Mouse (Mus musculus) layer of hippocampus, postnatal 36 days (tissue): ENCODE results near the gene Dnaja3. TPM values are rescaled to one million over a fixed set of nuclear protein-coding genes. Genes with fewer than 3 reads are reported as not detected.

Experiments used
- DNase-seq, 2 experiments: peaks; one replicate each; pipeline ENCODE4 v3.0.0; 2022
- total RNA-seq, 2 experiments: library from RNA; stranded (reverse); gene quantifications; 2 replicates each; pipeline ENCODE4 v1.2.3; 2021

Gene Dnaja3
- total RNA-seq, 2 experiments from 2014 or later, result 61.7 to 65.6 TPM

DNA sequence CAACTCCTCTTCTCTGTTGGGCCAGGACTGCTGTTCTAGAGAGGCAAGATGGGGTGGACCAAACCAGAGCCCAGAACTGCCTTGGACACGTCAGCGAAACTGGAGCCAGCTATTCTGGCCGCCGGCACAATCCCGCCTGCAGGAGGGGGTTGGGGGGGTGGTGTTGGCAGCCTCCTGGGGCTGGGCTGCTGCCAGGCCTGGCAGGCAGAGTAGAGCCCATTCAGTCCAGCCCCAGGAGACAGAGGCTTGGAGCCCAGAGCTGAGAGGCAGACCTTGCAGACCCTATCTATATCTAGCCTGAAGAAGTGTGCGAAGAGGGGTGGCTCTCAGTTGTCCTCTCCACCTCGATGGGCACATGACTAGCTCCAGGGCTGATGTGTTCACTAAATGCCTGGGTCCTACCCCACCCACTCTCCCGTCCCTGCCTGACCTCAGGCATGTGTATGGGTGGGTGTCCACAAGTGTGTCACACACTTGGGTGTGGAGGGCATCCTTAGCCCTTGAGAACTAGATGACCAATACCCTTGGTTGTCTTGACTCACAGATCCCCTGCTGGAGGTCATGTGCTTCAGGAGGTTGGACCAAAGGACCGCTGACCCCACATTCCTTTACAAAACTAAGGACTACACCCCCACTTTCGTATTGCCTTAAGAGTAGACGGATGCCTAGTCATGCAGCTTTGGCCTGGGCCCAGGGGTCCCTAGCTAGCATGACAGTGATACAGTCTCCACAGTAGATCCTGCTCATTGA lies 4.1 kb downstream of the Dnaja3 start:
- peak; percentile 85 to 86 for DNase-seq

DNA sequence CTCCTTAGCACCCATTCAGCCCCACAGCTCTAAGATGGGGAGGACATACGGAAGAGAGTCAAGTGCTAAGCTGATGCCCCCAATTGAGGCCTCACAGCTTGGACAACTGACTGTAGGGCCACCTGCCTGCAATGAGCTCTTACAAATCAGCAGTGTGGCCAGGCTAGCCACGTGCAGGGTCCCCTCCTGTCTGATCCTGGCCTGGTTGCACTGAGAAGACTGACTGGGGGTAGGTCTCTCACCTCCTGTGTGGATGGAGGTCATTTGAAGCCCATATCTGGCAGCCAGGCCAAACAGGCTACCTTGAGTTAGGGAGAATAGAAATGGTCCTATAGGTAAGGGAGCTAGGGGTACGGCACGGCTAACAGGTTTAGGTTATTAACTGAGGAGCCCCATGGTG lies 6.1 kb downstream of the Dnaja3 start:
- no peak for DNase-seq

DNA sequence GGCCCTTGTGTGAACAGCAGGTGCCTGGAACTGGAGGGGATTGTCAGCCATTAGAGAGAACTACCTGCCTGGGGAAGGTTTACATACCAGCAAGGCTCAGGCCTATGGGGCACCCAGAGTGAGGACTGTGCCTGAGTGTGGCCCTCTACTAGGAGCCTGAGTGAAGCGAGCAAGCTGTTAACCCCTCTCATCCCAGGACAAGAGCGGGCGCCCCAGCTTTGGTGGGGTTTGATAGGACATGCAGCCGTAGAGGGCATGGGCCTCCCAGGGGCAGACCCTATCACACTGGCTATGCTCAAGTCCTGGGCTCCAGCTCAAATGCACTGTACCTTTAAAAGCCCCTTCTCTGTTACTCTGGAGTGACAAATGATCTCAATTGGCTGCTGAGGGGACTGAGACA lies 7.0 kb downstream of the Dnaja3 start:
- DNase-seq, result no peak

DNA sequence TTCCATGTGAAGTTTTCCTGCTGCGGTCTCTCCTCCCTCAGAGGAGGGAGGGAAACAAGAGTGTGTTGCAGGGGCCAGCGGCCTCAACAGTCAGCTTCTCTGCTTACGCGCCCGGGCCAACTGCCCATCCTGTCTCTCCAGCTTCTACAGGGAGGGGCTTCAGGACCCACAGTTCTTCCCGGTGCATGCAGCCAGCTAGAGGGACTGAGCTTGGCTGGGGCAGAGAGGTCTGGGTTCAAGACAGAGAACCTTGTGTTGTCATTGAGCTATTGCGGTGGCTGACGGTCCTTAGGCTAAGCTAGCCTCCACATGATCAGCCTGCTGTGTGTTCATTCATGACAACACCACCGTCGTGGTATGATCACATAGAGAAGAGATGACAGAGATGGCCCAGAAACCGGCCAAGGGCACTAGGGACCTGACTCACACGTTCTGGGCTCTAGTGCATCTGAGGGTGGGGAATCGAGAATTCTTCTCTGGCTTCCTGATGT lies 7.9 kb downstream of the Dnaja3 start:
- no peak for DNase-seq

DNA sequence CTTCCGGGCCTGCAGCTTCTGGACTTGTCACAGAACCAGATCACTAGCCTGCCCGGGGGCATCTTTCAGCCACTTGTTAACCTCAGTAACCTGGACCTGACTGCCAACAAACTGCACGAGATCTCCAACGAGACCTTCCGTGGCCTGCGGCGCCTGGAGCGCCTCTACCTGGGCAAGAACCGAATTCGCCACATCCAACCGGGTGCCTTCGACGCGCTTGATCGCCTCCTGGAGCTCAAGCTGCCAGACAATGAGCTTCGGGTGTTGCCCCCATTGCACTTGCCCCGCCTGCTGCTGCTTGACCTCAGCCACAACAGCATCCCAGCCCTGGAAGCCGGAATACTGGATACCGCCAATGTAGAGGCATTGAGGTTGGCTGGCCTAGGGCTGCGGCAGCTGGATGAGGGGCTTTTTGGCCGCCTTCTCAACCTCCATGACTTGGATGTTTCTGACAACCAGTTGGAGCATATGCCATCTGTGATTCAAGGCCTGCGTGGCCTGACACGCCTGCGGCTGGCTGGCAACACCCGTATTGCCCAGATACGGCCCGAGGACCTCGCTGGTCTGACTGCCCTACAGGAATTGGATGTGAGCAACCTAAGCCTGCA lies 8.7 kb downstream of the Dnaja3 start:
- no peak for DNase-seq

DNA sequence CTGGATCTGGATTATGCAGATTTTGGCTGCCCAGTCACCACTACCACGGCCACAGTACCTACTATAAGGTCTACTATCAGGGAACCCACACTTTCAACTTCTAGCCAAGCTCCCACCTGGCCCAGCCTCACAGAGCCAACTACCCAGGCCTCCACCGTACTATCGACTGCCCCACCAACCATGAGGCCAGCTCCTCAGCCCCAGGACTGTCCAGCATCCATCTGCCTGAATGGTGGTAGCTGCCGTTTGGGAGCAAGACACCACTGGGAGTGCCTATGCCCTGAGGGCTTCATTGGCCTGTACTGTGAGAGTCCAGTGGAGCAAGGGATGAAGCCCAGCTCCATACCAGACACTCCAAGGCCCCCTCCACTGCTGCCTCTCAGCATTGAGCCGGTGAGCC lies 9.4 kb downstream of the Dnaja3 start:
- no peak for DNase-seq

DNA sequence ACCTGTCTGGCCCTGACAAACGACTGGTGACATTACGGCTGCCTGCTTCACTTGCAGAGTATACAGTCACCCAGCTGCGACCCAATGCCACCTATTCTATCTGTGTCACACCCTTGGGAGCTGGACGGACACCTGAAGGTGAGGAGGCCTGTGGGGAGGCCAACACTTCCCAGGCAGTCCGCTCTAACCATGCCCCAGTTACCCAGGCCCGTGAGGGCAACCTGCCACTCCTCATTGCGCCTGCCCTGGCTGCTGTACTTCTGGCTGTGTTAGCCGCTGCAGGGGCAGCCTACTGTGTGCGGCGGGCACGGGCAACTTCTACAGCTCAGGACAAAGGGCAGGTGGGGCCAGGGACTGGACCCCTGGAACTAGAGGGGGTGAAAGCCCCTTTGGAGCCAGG lies 9.9 kb downstream of the Dnaja3 start:
- DNase-seq, result no peak

DNA sequence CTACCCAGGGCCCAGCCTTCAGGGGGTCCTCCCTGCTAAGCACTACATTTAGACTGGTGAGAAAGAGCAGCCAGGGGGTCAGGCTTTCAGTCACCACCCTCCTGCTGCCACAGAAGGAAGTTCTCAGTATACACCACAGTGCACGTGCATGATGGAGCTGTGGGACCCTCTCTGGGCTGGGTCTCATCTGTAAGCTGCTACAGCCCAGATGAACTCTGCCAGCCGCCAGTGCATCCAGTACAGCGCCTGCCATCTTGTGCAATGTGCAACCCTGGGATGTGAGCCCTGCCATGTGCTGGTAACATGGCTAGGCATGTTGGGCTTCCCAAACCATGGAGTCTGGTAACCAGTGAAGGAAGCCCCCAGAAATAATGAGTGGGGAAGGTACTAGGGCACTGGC lies 10.4 kb downstream of the Dnaja3 start:
- no peak for DNase-seq

DNA sequence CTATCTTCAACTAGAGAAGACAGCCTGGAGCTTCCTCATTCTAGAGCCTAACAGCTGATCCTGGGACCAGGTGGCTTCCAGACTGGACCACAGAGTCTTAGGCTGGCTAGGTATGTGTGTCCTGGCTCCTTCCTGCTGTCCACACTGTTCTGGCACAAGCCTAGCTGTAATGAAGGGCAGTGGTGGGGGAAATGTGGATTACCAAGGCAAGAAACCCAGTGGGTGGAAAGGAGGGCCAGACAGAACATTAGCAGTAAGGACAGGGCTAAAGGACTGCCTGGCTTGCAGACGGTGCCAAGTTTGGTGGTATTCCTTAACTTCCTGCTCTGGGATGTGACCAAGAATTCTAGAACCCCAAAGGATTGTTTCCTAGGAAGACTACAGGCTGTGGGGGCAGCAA lies 11.3 kb downstream of the Dnaja3 start:
- no peak for DNase-seq

DNA sequence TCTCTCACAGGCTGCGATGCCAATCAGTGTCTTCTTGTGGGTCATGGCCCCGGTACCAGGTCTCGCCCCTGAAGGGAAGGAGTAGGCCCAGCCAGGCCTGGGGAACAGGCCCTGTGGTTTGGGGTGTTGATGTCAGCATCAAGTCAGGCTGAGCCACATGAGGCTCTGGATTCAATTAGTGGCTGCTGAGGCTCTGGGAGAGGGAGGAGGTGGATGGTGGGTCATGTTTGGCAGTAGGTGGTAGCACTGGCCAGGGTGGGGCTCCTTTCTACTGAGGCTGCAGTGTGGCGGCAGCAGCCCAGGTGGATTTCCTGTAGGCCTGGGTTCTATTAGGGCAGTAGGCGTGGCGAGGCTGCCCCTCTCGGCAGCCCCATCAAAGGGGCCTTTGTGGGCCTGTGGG lies 11.8 kb downstream of the Dnaja3 start:
- no peak for DNase-seq

DNA sequence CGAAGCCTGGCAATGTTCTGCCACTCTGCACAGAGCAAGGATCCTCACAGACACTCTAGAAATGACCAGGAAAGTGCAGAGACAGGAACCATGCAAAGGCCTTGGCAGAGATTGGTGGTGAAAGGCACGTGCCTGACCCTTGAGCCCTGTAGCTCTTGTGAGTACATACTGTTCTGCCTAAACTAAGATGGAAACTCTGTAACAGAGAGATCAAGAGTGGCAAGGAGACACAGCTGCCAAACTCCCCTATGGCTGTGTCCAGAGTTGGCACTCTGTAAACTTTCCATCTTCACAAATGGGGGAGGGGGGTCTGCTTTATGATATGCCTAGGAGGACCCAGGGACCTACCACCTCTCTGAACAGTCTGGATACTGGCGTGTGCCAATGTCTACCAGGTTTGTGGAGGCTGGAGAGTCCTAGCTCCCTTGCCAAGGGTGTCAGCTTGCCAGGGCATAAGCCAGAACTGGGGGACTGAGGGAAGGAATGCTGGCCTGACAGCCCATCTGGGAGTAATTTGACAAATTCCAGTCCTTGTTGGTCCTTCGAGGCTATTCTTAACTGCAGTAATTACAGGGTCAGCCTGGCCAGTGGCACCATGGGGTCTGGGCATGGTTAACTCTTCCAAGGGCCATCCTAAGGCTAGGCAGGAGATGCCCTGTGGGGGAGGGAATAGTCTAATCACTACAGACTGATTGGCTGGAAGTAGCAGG lies 13.1 kb downstream of the Dnaja3 start:
- no peak for DNase-seq

DNA sequence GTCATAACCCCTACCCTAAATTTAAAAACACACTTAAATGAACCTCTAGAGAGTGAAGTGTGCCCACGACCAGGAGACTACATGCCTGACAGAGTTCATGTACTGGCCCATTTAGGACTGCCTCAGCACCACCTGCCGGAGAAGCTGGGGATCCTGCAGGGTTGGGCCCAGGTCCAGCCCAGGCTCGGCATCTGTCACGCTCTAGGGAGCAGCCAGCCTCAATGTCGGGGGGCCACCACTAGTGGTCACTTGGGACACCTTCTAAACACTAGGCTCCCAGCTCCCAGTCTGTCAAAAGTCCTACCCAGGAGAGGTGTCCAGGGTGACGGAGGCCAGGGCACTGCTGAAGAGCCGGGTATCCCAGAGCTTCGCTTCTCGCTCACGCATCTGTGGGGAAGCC lies 14.9 kb downstream of the Dnaja3 start:
- no peak for DNase-seq

DNA sequence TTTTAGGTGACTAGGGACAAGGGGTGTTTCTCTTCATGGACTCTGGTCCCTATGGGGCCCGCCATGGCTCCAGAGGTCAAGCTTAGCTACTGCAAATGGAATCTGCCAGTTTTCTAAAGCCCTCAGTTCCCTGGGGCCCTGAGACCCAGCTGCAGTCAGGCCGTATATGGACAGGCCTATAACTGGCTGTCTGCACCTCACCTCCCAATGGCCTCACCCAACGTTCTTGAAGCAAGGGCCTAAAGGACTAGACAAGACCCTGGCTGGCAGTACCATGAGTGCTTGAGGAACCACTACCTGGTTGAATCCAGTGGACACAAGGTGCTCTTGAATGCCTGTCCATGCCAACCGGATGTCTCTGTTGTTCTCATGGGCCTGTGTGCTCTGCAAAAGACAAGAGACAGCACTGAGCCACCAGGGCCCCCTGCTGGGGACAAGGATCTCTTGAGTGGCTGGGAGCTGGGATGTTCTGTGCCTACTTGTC lies 15.5 kb downstream of the Dnaja3 start:
- DNase-seq, result no peak

DNA sequence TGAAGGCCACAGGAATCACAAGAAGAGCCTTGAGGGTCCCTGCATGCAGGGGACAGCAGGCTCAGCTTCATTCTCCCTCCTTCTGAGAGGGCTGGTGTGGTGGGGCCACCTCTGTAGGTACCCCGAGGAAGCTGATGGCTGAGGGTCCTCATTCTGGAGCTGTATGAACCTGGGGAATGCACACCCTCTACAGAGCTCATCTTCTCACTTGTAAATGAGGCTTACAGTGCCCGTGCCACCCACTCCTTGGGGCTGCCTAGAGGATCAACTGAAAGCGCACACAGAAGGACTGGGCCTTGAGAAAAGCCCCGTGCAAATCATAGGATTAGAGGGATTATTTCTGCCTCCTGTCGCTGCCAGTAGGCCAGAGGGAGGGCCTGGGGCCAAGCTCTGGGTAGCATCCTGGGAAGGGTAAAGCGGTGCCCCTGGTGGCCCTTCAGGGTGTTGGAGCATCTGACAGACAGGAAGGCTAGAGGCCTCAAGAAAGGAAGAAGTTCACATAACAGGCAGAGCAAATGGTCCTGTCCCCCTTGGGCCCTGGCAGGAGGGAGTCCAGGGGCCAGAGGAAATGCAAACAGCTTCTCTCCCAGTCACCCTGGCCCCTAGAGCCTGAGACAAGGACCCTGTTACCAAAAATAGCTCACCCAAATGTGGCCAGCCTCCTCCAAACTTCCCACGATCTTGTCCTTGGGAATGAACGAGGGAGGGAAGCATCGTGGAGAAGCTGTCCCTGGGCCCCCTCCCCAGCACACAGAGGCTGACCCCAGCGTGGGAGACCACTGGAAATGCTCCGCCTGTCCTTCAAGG lies 16.2 kb downstream of the Dnaja3 start:
- no peak for DNase-seq

DNA sequence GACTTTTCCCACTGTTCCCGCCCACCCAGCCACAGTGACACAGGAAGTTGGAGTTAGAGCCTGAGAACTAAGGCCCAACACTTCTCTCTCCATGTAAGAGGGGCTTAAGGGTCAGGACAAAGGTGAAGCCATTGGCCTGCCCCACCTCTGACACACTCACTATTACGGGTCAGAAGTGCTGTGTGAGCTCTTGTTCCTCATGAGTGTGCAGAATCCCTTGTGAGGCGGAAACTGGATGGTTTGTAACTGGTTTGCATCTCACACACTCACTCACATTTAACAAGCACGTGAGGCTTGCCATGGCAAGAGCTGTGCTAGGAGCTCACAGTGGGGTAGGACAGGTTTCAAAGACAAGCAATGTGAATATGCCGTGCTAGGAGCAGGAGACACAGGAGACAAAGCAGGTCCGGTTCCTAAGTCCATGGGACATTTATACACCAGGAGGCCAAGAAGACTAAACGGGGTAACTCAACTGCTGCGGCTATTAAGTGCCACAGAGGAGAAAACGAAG lies 16.8 kb downstream of the Dnaja3 start:
- no peak for DNase-seq

DNA sequence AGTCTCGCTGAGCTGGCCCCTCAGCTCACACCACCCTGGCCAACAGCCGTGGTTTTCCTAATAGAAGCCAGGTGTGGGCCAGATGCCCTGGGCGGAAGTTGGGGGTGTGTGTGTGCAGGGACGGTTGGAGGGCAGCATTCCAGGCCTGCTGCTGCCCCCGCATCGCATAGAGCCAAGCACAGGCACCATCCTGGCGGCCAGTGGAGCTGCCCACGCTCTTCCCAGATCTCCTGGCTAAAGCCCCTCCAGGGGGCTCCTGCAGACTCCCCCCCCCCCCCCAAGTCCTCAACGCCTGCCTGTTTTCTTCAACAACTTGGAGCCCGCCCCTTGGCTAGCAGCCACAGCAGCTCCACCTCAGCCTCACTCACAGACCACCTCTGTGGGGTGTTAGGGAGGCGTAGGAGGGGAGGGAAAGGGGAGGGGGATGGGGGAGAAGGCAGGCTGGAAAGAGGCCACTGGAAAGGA lies 19.0 kb downstream of the Dnaja3 start:
- DNase-seq, result no peak

DNA sequence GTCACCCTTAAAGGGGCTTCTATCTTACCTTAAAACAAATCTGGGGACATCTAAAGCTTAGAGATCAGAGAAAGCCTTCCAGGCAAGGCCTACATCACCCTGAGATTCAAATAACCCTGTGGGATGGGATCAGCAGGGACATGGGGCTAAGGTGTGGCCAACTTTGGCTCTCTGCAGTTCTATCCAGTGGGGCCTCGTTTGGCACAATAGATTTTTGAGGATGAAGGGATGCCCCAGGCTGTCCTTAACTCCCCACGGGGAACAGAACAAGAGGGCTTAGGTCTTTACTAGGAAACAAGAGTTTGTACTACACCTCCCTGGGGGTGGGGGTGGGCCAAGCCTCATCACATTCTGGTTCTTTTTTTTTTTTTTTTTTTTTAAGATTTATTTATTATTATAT lies 19.5 kb downstream of the Dnaja3 start:
- no peak for DNase-seq

DNA sequence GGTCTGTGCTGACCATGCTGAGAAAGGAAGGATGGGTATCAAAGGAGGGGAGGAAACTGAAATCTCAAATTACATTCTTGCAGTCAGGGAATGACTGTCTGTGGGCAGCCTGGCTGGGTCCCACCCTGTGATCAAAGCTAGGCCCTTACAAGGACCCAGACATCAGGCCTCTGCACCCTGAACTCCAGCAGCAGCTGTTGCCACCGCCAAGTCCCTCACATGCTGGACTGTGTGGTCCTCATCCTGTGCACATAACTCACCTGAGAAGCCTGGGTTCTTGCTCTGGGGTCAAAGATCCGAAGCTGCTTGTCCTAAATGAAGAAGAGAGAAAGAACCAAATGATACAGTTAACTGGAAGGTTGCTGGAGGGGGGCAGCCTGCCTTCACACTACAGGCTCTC lies 21.8 kb downstream of the Dnaja3 start:
- no peak for DNase-seq

DNA sequence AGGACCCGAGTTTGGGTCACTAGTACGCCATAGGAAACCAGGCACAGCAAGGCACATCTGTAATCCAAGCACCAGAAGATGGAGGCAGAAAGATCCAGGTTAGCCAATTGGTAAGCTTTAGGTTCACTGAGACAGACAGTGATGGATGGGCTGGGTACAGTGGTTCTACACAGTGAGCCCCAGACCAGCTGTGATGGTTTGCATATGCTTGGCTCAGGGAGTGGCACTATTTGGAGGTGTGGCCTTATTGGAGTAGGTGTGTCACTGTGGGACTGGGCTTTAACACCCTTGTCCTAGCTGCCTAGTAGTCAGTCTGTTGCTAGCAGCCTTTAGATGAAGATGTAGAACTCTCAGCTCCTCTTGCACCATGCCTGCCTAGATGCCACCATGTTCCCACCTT lies 24.0 kb downstream of the Dnaja3 start:
- no peak for DNase-seq

DNA sequence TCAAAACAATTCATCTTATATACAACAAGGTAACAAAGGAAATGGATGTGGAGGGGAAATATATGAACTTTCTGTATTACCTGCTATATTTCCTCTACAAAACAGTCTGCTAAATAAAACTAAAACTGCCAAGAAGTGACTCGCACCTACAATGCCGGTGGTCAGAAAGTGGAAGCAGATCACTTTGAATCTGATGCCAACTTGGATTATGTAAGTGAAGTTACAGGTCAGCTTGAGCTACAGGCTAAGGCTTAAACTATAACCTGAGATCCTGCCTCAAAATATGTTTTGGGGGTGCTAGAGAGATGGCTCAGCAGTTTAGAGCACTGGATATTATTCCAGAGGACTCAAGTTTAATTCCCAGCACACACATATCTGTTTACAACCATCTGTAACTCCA lies 25.9 kb downstream of the Dnaja3 start:
- no peak for DNase-seq

DNA sequence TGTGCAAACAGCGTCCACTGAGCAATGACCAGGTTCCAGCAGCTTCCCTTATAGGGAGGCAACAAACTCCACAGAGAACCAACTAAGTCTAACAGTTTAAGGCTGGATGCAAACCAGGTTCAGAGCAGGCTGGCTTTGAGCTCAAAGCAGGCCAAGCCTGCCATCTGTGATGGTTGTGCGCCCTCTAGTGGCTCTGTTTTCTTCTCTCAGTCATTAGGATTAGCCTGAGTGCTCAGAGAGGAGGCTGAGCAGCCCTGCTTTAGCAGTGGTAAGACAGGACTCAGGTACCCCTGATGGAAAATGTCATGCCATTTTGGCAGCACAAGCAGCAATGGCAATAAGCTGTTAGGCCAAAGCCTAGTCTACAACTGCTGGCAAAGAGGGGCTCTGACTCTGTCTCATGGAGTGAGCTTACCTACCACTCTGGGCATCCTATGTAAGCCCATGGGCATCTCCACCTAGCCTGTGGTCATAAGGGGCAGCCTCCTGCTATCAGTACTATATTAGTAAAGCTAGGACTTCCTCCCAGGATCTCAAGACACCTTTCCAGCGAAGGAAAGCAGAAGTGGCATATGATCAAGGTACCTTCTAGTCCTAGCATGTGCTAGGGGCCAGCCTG lies 27.5 kb downstream of the Dnaja3 start:
- DNase-seq, result peak; percentile 78 to 85

DNA sequence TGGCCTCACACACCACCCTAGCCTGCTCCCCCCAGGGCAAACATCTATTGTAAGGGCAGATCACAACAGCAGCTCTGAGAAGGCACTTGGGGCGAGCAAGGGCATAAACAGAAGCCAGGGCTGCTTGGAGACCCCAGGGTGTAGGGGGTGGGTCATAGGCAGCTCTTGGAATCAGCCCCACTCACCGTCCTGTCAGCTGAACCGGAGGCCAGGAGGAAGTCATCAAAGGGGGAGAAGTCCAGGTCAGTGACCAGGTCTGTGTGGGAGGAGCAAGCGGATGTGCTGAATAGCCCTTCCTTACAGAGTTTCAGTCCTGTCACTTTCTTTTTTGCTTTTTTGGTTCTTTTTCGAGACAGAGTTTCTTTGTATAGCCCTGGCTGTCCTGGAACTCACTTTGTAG lies 30.5 kb downstream of the Dnaja3 start:
- DNase-seq, result no peak
